Mouse (Mus musculus) gastrocnemius, postnatal 4 days (tissue): ENCODE data around the gene Hs6st2. TPM values are rescaled to one million over a fixed set of nuclear protein-coding genes. Genes with fewer than 3 reads are reported as not detected.
A peak's percentile ranks its signal among the peaks of the same experiment; 100 is the strongest.

Experiments used
- DNase-seq, 2 experiments: peaks; one replicate each; pipeline ENCODE4 v3.0.0; 2021 to 2022; ENCODE audit warnings: low spot score in 2 of 2, mixed read lengths in 2 of 2
- long read RNA-seq, 2 experiments: library from polyadenylated mRNA; stranded (forward); transcript quantifications; one replicate each; pipeline ENCODE4 v2.0.0; 2021
- total RNA-seq, 2 experiments: library from RNA; stranded (reverse); gene quantifications; 2 replicates each; pipeline ENCODE4 v1.2.3; 2021

The Hs6st2 gene
- total RNA-seq, result 10 to 100 TPM; 49.7 to 56.9 TPM
- long read RNA-seq, experiment 1, partial matches to known transcripts, result 3 of 3 reads
- long read RNA-seq, experiment 1, other reads (novel, unspliced or antisense), result 0 of 3 reads
- long read RNA-seq, experiment 2, partial matches to known transcripts, result 11 of 11 reads
- long read RNA-seq, experiment 2, other reads (novel, unspliced or antisense), result 0 of 11 reads

DNA sequence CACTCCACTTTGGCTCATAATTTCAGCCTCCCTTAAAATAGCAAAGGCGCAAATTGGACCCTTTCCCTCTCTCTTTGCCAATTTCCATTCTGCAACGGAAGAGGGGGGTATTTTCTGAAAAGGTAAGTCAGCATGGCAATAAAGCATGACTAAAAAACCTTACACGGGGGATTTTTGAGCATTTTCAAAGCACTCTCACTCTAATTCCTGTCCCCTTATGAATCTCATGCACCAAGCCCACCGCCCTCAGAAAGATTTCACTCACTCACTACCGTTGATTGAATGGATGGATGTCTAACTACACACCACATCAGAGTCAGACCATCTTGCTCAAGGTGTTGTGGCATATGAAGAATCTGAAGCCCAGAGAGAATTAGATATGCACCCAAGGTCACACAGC, at the start of gene Hs6st2:
Hs6st2 (minus strand) TSS at position 101 of the 400 bp plus-strand sequence.
- no peak for DNase-seq

DNA sequence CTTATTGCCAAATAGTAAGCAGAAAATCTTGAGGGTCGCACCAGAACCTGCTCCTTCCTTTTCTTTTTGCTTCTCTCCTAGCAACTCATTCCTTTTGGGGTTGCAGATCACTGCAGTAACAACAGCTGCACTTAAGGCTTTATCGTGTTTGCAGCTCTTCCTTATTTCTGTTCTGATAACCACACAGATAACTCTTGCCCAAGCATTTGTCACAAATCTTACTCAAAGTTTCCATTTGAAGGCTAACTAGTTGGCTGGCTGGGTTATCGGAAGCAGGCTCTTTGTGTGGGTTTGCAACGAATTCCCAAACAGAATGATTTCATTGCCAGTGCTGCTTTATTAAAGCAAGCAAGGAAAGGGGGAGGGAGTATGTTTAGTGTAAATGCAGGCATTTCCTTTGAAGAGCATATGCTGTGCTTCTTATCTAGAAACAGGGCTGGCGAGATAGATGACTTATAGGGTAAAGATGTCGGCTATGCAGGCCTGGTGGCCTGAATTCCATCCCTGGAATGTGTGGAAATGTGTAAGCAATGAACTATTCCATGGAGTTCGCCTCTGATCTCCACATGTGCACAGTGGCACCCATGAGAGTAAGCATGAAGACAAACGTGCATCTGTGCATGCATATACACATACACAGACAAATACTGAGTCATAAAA, 32.6 kb upstream of the Hs6st2 start:
- no peak for DNase-seq

- no peak for DNase-seq
Observed at GRCm38 (mm10) chrX:51712996-51713395, 31.3 kb upstream of the Hs6st2 start.

GRCm38 (mm10) chrX:51702823-51703222, 21.2 kb upstream of the Hs6st2 start:
- DNase-seq, result no peak

DNA sequence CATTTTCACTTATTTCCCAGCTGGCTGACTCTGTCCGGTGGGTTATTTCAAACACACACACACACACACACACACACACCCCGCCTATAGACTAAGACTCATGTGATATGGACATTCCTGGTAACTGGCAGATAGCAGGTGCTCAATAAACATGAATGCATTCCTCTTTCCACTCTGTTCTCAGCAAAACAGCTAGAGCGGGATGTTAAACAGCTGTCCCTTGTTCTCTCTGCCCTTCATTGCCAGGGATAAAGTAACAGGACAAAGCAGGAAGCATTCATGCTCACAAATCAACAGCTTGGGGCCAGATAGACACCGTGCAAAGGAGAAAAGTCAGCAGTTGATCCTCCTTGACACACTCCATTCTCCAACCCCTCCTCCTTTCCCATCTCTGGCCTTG, 17.4 kb upstream of the Hs6st2 start:
- no peak for DNase-seq

GRCm38 (mm10) chrX:51686048-51686949, 4.6 kb upstream of the Hs6st2 start:
- no peak for DNase-seq

GRCm38 (mm10) chrX:51684336-51685056, 2.8 kb upstream of the Hs6st2 start:
- no peak for DNase-seq

DNA sequence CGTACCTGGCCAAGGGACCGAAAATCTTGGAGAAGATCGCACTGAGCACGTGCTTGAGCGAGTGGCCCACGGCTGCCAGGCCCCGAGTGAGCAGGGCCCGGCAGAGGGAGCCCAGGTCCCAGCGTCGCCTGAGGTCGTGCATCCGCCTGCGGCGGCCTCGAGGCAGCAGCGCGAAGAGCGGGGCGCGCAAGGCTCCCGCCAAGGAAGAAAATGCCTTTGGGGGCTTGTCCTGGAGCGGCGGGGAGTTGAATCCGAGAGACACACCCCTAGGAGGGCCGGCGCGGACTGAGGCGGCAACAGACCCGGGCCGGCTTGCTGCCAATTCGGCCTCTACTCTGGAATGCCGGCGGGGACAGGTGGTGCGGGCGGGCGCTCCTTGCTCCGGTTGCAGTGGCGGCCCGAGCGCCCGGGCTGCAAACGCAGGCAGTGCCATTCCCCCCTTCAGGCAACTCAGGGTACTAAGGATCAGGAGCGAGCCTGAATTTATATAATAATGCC, 437 bp downstream of the Hs6st2 start:
- peak; percentile 52 to 65 for DNase-seq

- peak; percentile 23 to 44 for DNase-seq
Observed at GRCm38 (mm10) chrX:51680428-51681169, 1.1 kb downstream of the Hs6st2 start.

- peak; percentile 19 to 33 for DNase-seq
Observed at GRCm38 (mm10) chrX:51679601-51680427, 1.8 kb downstream of the Hs6st2 start.

DNA sequence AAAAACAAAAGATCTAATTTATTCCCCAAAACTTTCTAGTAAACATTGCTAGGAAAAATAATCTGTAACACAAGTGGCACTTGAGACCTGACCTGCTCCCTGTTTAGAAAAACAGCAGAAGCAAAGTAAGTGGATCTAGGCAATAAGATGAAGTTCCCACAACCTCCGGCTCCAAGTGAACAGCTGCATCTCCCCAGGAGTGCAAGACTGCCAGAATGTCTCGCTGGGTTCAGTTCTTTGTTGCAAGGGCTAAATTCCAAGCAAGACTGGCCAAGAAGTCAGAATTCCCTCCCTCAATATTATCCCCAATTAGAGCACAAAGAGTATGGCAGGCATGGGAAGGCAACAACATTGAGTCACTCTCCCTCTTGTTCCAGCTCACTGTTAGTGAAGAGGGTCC, 23.4 kb downstream of the Hs6st2 start:
- DNase-seq, result peak in 1 of 2 experiments; percentile 10

GRCm38 (mm10) chrX:51642661-51643257, 38.9 kb downstream of the Hs6st2 start:
- no peak for DNase-seq

- no peak for DNase-seq
Observed at GRCm38 (mm10) chrX:51635756-51636155, 45.9 kb downstream of the Hs6st2 start.

- no peak for DNase-seq
Observed at GRCm38 (mm10) chrX:51631376-51631775, 50.3 kb downstream of the Hs6st2 start.

DNA sequence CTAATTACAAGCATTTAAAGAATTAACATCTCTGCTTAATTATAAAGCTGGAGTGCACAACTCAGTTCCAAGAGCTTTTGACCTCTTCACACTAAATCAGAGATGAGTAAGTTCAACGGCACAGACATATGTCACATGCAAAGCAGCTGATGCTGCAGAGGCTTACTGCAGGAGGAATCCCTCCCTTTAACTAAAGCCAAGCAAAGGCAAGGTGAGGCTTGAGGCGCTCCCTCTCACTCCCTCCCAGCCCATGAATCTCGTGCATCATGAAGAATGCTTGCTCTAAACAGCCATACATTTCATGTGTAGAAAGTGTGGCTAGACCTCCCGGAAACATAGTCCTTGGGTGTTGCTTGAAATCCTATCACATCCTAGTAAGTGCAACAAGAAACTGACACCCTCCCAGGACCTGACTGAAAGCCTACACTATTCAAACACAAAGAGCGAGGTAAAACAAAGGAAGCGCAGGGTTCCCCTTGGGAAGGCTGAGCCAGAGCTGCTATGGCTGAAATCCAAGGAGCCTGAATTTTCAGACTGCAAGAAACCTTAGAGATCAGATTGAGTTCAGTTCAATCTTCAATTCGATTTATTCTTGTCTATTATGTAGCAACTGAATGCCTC, 67.2 kb downstream of the Hs6st2 start:
- no peak for DNase-seq

DNA sequence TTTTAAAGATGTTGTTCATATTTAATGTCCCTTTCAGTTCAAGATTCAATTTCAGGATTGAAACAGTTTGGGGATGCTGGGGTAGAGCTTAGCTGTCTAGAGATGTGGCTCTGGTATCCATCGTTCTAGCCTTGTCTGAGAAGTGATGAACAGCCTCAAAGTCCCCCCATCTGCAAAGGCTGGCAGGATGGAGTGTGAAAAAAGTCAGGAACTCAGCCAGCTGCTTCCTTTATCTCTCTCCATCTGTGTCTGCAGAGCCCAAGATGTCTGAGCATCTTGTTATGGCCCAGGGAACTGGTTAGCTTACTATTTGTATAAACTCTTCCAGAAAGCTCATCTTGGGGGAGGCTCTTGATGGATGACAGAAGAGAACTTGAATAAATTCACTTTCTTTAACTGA, 70.9 kb downstream of the Hs6st2 start:
- no peak for DNase-seq

DNA sequence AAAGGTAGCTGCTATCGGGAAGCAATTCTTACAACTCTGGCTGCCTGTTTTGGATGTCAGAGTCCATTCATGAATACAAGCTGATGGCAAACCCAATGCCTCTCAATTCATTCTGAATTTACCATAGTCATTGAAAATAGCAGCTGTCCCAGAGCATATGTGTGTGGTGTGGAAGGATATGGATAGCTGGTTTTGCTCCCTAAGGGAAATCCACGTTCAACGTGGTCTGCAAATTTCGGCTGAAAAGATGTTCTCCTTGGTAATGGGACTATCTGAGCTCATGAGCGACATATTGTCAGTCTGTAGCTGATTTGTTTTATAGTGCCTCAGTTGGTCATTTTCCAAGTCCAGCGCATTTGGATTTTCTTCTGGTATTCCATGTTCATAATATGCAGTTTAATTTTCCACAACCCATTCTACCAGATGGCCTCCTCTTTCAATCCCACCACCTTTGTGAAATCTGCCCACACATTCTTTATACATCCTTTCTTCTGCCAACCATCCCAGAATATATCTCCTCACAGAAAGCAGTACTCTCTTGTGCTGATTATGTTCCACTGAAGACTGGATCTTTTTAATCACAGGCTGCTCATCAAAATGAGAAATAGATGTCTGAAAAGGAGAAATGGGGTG, 75.3 kb downstream of the Hs6st2 start:
- no peak for DNase-seq

DNA sequence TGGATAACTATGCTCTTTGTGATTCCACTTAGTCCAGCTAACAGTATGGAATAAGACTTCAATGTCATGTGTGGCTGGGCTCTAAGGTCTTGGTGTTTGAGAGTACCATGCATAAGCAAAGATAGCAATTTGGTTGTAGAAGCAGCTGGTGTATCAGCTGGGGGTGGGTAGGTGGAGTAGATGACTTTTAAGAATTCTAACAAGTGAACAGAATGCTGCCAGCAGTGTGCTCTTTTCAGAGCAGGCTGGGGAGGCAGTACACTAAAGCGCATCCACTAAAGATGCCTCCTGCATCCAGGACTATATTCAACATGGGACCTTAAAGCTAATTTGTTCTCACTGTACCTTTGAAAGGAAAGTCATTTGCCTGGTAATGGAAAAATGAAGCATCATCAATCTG, 88.9 kb downstream of the Hs6st2 start:
- DNase-seq, result no peak
